Mouse (Mus musculus) thymus, adult 18-20 months (tissue): ENCODE measurements around the gene Flrt3.

Experiments
- DNase-seq, 2 experiments: peaks; one replicate each; pipeline ENCODE4 v3.0.0; 2022; ENCODE audit warnings: mixed read lengths in 2 of 2

The Flrt3 gene

DNA sequence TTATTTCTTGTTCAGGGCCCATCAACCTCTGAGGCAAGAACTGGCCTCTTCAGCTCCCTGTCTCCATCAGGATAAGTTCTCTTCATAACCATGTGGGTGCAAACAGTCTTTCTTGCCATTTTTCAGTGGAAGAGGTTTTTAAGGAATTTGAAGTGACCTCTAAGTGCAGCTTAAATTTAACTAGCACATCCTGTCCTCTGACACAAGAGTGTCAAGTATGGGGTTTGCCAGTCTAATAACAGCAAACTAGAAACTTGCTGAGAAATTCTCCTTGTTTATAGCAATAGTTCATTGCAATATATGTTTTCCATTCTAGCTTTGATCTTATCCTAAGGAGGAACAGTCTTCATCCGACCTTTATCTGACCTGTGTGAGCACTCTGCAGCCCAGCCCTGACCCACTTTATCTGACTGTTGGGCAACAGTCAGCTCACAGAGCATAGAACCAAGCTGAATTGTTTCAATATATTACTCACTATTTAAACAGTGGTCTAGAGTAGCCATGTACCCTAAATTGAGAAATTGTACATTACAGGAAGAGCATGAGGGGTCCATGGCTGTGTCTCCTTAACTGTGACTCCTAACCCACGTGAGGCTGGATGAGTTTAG, 49.4 kb downstream of the Flrt3 start:
- no peak for DNase-seq

DNA sequence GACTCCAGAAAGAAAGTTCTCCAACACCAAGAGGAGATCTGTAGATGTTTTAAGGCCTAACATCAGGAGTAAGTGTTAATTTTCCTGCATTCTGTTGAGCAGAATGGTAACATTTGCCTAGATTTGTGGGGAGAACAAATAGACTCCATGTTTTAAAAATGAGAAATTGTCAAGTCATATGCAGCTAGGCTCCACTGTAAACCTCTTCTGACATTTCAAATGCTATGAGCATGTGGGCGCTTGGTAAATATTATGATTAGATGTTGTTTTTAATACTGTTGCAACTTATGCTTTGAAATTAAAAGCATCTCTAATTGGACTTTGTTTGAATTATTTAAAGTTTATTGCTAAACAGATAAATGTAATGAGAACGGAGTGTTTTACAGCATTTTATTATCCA, 55.8 kb downstream of the Flrt3 start:
- no peak for DNase-seq
